Mouse (Mus musculus) T-helper 2 cell (primary cell): ENCODE measurements around the gene Lpar1.

ENCODE experiments used
- in situ Hi-C: fragments of 300-600 bp; cut with MboI, MseI; formaldehyde crosslinking; loops from one replicate; pipeline ENCODE4 v1.15.1; 2025; ENCODE audit warnings: high pct_unique_total_duplicates

The Lpar1 gene

GRCm38 (mm10) chr4:58553631-58554358 is at the start of gene Lpar1:
TSS of gene Lpar1 (minus strand) at chr4:58553898.
- in situ Hi-C loops = no loop called here

GRCm38 (mm10) chr4:58585942-58586341 is 32.2 kb upstream of the Lpar1 start:
- in situ Hi-C loops = no loop called here

GRCm38 (mm10) chr4:58581191-58581590 is 27.5 kb upstream of the Lpar1 start:
- in situ Hi-C loops = no loop called here

- in situ Hi-C loops = no loop called here
These were observed 26.8 kb upstream of the Lpar1 start for GRCm38 (mm10) chr4:58580516-58580915.

GRCm38 (mm10) chr4:58580098-58580497 is 26.4 kb upstream of the Lpar1 start:
- in situ Hi-C loops = no loop called here

GRCm38 (mm10) chr4:58578488-58578887 is 24.8 kb upstream of the Lpar1 start:
- in situ Hi-C loops = no loop called here

- in situ Hi-C loops = no loop called here
These were observed 23.8 kb upstream of the Lpar1 start for GRCm38 (mm10) chr4:58577382-58578048.

GRCm38 (mm10) chr4:58575831-58576230 is 22.1 kb upstream of the Lpar1 start:
- in situ Hi-C loops = no loop called here

GRCm38 (mm10) chr4:58574024-58574423 is 20.3 kb upstream of the Lpar1 start:
- in situ Hi-C loops = no loop called here

GRCm38 (mm10) chr4:58572446-58572845 is 18.7 kb upstream of the Lpar1 start:
- in situ Hi-C loops = no loop called here

- in situ Hi-C loops = no loop called here
These were observed 18.0 kb upstream of the Lpar1 start for GRCm38 (mm10) chr4:58571661-58572060.

- in situ Hi-C loops = no loop called here
These were observed 17.5 kb upstream of the Lpar1 start for GRCm38 (mm10) chr4:58571232-58571631.

GRCm38 (mm10) chr4:58568486-58568885 is 14.8 kb upstream of the Lpar1 start:
- in situ Hi-C loops = no loop called here

- in situ Hi-C loops = no loop called here
These were observed 9.1 kb upstream of the Lpar1 start for GRCm38 (mm10) chr4:58562776-58563175.

GRCm38 (mm10) chr4:58557001-58557400 is 3.3 kb upstream of the Lpar1 start:
- in situ Hi-C loops = no loop called here

GRCm38 (mm10) chr4:58554359-58554838 is 701 bp upstream of the Lpar1 start:
- in situ Hi-C loops = no loop called here

- in situ Hi-C loops = no loop called here
These were observed 717 bp downstream of the Lpar1 start for GRCm38 (mm10) chr4:58552731-58553630.

- in situ Hi-C loops = no loop called here
These were observed 1.5 kb downstream of the Lpar1 start for GRCm38 (mm10) chr4:58552229-58552628.

GRCm38 (mm10) chr4:58551820-58552219 is 1.9 kb downstream of the Lpar1 start:
- in situ Hi-C loops = no loop called here

GRCm38 (mm10) chr4:58547725-58548124 is 6.0 kb downstream of the Lpar1 start:
- in situ Hi-C loops = no loop called here

GRCm38 (mm10) chr4:58547273-58547565 is 6.5 kb downstream of the Lpar1 start:
- in situ Hi-C loops = no loop called here
